Comparison of ENCODE assay signal across 21 mouse cellular contexts in the genomic region with DNA sequence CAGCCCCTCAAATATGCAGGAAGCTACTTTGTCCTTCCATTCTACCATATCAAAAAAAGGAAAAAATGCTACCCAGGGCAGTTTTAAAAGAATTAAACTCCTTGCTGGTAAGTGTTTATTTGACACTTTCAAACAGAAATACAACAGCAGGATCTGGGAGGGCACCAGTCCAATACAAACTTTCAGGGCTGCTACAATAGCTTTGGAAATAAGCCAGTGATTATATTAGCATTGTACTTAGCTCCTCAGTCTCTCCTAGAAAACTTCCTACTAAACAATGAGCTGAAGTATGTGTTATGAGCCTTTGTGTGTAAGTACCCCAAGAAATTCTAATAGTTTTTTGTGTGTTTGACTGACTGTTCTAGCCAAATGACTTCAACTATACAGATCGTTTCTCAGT.
DNase-seq lines count a peak whose midpoint lies in the region; ATAC-seq lines count a peak whose summit lies in the region.
"Had no signal": no experiment of that assay in that cellular context is flagged by ENCODE, and none has a peak within 500 bp of the region (broad histone marks: within the 10 kb centered on the region; RNA-seq: fewer than 3 reads in every experiment).

No protein-coding gene starts in this region.

- no peak overlapping the region for H3K9ac ChIP-seq in heart, embryonic 12.5 days
- no peak overlapping the region for H3K9ac ChIP-seq in heart, embryonic 15.5 days
- no peak overlapping the region for H3K9ac ChIP-seq in lung, embryonic 15.5 days
- H3K9ac ChIP-seq: forebrain, postnatal 0 days; hindbrain, embryonic 12.5 days; intestine, embryonic 15.5 days; limb, embryonic 13.5 days; midbrain, embryonic 12.5 days had no signal

- H3K27ac ChIP-seq in heart, embryonic 12.5 days (ENCODE audit: poor library complexity, severe bottlenecking): peak overlapping the region; percentile 39; the same call in 1 of the 2 replicates
- H3K27ac ChIP-seq in heart, embryonic 15.5 days: peak overlapping the region; percentile 57
- H3K27ac ChIP-seq in lung, embryonic 15.5 days: peak overlapping the region; percentile 17; the same call in 1 of the 2 replicates
- H3K27ac ChIP-seq: hindbrain, embryonic 12.5 days; intestine, embryonic 15.5 days; layer of hippocampus, adult 2 months; left cerebral cortex, adult 2 months; limb, embryonic 13.5 days; macrophage; midbrain, embryonic 12.5 days had no signal

- ATAC-seq in heart, embryonic 12.5 days (ENCODE audit: insufficient number of reproducible peaks, low FRiP score): no peak
- ATAC-seq in heart, embryonic 15.5 days (replicated peaks; ENCODE audit: insufficient number of reproducible peaks, insufficient read depth, low FRiP score, low read depth): no peak
- ATAC-seq in lung, embryonic 15.5 days (ENCODE audit: borderline replicate concordance, extremely low read depth, low FRiP score, low TSS enrichment): no peak
- ATAC-seq: forebrain, postnatal 0 days; intestine, embryonic 15.5 days had no signal

- 57% methylated on average over 1 of the region's 1 CpGs for WGBS in heart, embryonic 12.5 days
- 57% methylated on average over 1 of the region's 1 CpGs for WGBS in heart, embryonic 15.5 days
- WGBS in lung, embryonic 15.5 days: 54% methylated on average over 1 of the region's 1 CpGs

- no peak overlapping the region for H3K4me3 ChIP-seq in heart, embryonic 12.5 days
- no peak overlapping the region for H3K4me3 ChIP-seq in heart, embryonic 15.5 days
- no peak overlapping the region for H3K4me3 ChIP-seq in lung, embryonic 15.5 days
- H3K4me3 ChIP-seq: hindbrain, embryonic 12.5 days; intestine, embryonic 15.5 days; layer of hippocampus, adult 2 months; left cerebral cortex, adult 2 months; limb, embryonic 13.5 days; midbrain, embryonic 12.5 days; myocyte had no signal

- peaks cover 3% of the 10 kb centered on the region; the same call in 1 of the 2 replicates for H3K9me3 ChIP-seq in heart, embryonic 12.5 days (replicated peaks)
- 0 out of 2 replicates have a peak, but pooled peaks cover 7% of the 10 kb centered on the region for H3K9me3 ChIP-seq in heart, embryonic 15.5 days (replicated peaks)
- no peaks in the 10 kb centered on the region for H3K9me3 ChIP-seq in lung, embryonic 15.5 days
- H3K9me3 ChIP-seq: intestine, embryonic 15.5 days had no signal

- peaks cover 14% of the 10 kb centered on the region for H3K4me1 ChIP-seq in heart, embryonic 12.5 days (replicated peaks)
- no peaks in the 10 kb centered on the region; the same call in 1 of the 2 replicates for H3K4me1 ChIP-seq in heart, embryonic 15.5 days (replicated peaks)
- H3K4me1 ChIP-seq in lung, embryonic 15.5 days: peaks cover 10% of the 10 kb centered on the region; the same call in 1 of the 2 replicates
- H3K4me1 ChIP-seq: hindbrain, embryonic 12.5 days; intestine, embryonic 15.5 days; limb, embryonic 13.5 days; midbrain, embryonic 12.5 days had no signal

- no peaks in the 10 kb centered on the region for H3K27me3 ChIP-seq in heart, embryonic 12.5 days (replicated peaks)
- H3K27me3 ChIP-seq in heart, embryonic 15.5 days: no peaks in the 10 kb centered on the region
- no peaks in the 10 kb centered on the region for H3K27me3 ChIP-seq in lung, embryonic 15.5 days
- H3K27me3 ChIP-seq: hindbrain, embryonic 12.5 days; intestine, embryonic 15.5 days; limb, embryonic 13.5 days; midbrain, embryonic 12.5 days had no signal

- peak overlapping the region; percentile 9; the same call in 1 of the 2 replicates for H3K4me2 ChIP-seq in heart, embryonic 12.5 days
- no peak overlapping the region for H3K4me2 ChIP-seq in heart, embryonic 15.5 days
- H3K4me2 ChIP-seq in lung, embryonic 15.5 days: no peak overlapping the region; the same call in 1 of the 2 replicates
- H3K4me2 ChIP-seq: hindbrain, embryonic 12.5 days; intestine, embryonic 15.5 days; limb, embryonic 13.5 days; midbrain, embryonic 12.5 days had no signal

- DNase-seq in heart, postnatal 14 days: no peak
- peak; percentile 7 for DNase-seq in adipocyte (ENCODE audit: low spot score)
- DNase-seq in left cerebral cortex, postnatal 14 days (ENCODE audit: low spot score in 2 of 2): no peak
- no peak for DNase-seq in spleen, adult 18-20 months
- DNase-seq in thymus, postnatal 14 days: no peak
- DNase-seq: adrenal gland, postnatal 14 days; gastrocnemius, postnatal 10 days; right cerebral cortex, adult 18-20 months; thymus, postnatal 25 days had no signal

- intact Hi-C loops in heart, postnatal 14 days (cut with DNase I): loop anchor here (5.0 kb wide), 2 partner anchors 90 to 160 kb away; a partner anchor contains a TSS
- intact Hi-C loops in left cerebral cortex, postnatal 14 days (cut with DNase I): no loop called here

- H3K36me3 ChIP-seq in heart, embryonic 12.5 days: peaks cover 20% of the 10 kb centered on the region
- H3K36me3 ChIP-seq in heart, embryonic 15.5 days: peaks cover 8% of the 10 kb centered on the region; the same call in 1 of the 2 replicates
- H3K36me3 ChIP-seq in lung, embryonic 15.5 days: peaks cover 7% of the 10 kb centered on the region
- H3K36me3 ChIP-seq: hindbrain, embryonic 12.5 days; intestine, embryonic 15.5 days; limb, embryonic 13.5 days; midbrain, embryonic 12.5 days had no signal
